Mouse (Mus musculus): ENCODE data around the gene Stk11.

GRCm38 (mm10) chr10:80154384-80154783 is 38.8 kb downstream of the Stk11 start:
- TF ChIP-seq CTCF (IDR thresholded peaks at IDR 0.05; ENCODE audit: low read depth, low read length) (no peak), TAL1 (conservative IDR thresholded peaks at IDR 0.05; ENCODE audit: low read depth, low read length) (no peak)
